Mouse (Mus musculus) midbrain, postnatal 0 days (tissue): ENCODE results near the gene Heatr6. TPM values are rescaled to one million over a fixed set of nuclear protein-coding genes. Genes with fewer than 3 reads are reported as not detected.

Experiments used
- ATAC-seq: fragments of 200-750 bp; cut with Nextera tagmentation; 2 replicates; pipeline ENCODE4 v1.8.0; 2017; ENCODE audit warnings: moderate number of reproducible peaks, mild to moderate bottlenecking, moderate TSS enrichment, moderate library complexity; ENCODE audit not compliant: low FRiP score
- DNase-seq: peaks from one replicate; pipeline ENCODE4 v3.0.0-alpha.2; 2015; ENCODE audit warnings: low spot score
- H3K27ac ChIP-seq: fragments of 300-500 bp; sonication (generic); 2 replicates; pipeline ENCODE4 v1.5.1; 2014; ENCODE audit warnings: low read depth, mild to moderate bottlenecking, low read length, mixed read lengths
- H3K27me3 ChIP-seq: fragments of 300-500 bp; sonication (generic); 2 replicates; pipeline ENCODE4 v1.6.1; 2014; ENCODE audit warnings: low read length, control low read depth, mixed read lengths; ENCODE audit not compliant: insufficient read depth
- H3K36me3 ChIP-seq: fragments of 300-500 bp; sonication (generic); 2 replicates; pipeline ENCODE4 v1.6.1; 2014; ENCODE audit warnings: low read length, control low read depth, mixed read lengths; ENCODE audit not compliant: insufficient read depth
- H3K4me1 ChIP-seq: fragments of 300-500 bp; sonication (generic); 2 replicates; pipeline ENCODE4 v1.6.1; 2014; ENCODE audit warnings: mild to moderate bottlenecking, control low read depth, antibody characterized with exemption, low read length, mixed read lengths; ENCODE audit not compliant: insufficient read depth
- H3K4me2 ChIP-seq: fragments of 300-500 bp; sonication (generic); 2 replicates; pipeline ENCODE4 v1.6.1; 2014; ENCODE audit warnings: low read depth, mild to moderate bottlenecking, low read length, mixed read lengths; ENCODE audit not compliant: poor library complexity, severe bottlenecking
- H3K4me3 ChIP-seq: fragments of 300-500 bp; sonication (generic); 2 replicates; pipeline ENCODE4 v1.5.1; 2014; ENCODE audit warnings: low read depth, mild to moderate bottlenecking, low read length, moderate library complexity
- H3K9ac ChIP-seq: fragments of 300-500 bp; sonication (generic); replicated peaks from 2 replicates; pipeline ENCODE4 v1.6.1; 2014; ENCODE audit warnings: mild to moderate bottlenecking, low read length, moderate library complexity, mixed read lengths; ENCODE audit not compliant: poor library complexity, severe bottlenecking
- H3K9me3 ChIP-seq: fragments of 300-500 bp; sonication (generic); 2 replicates; pipeline ENCODE4 v1.6.1; 2016; ENCODE audit warnings: low read length, control low read depth
- CTCF ChIP-seq: IDR thresholded peaks from 2 replicates; pipeline ENCODE4 v1.5.1; 2016; ENCODE audit warnings: antibody characterized with exemption, mild to moderate bottlenecking
- WGBS: fragments of 180-500 bp; shearing (Covaris S2); extraction: QIAGEN DNeasy Blood & Tissue Kit; methylation state at CpG from one replicate; pipeline ENCODE4 v1.1.7; 2014; 5-methylcytosine and 5-hydroxymethylcytosine counted together
- polyA plus RNA-seq: library from polyadenylated mRNA; unstranded; fragments of >200 nt; fragmentation: Nextera tagmentation; extraction: Ambion mirVana; gene quantifications from 2 replicates; pipeline ENCODE4 v1.2.1, GENCODE M21; 2015
- total RNA-seq: library from RNA; depleted of rRNA; stranded (reverse); fragments of >200 nt; gene quantifications from 2 replicates; pipeline ENCODE4 v1.2.3, GENCODE M21; 2014

Gene Heatr6
- total and polyA plus RNA-seq, 2 experiments from 2014 or later: 25.9 to 31.9 TPM

- 92% methylated on average over 4 of the region's 4 CpGs for WGBS
- no peaks in the 10 kb centered on the region for H3K27me3 ChIP-seq
- no peaks in the 10 kb centered on the region for H3K4me1 ChIP-seq
- peaks cover 84% of the 10 kb centered on the region for H3K36me3 ChIP-seq
- no peak overlapping the region for H3K4me3 ChIP-seq
- TF ChIP-seq CTCF: no peak
- no peak overlapping the region for H3K9ac ChIP-seq
- H3K4me2 ChIP-seq: no peak overlapping the region
- no peak overlapping the region for H3K27ac ChIP-seq
- ATAC-seq (no peak), DNase-seq (no peak)
- H3K9me3 ChIP-seq: no peaks in the 10 kb centered on the region
These were observed 15.5 kb downstream of the Heatr6 start for GRCm38 (mm10) chr11:83768976-83769375.

DNA sequence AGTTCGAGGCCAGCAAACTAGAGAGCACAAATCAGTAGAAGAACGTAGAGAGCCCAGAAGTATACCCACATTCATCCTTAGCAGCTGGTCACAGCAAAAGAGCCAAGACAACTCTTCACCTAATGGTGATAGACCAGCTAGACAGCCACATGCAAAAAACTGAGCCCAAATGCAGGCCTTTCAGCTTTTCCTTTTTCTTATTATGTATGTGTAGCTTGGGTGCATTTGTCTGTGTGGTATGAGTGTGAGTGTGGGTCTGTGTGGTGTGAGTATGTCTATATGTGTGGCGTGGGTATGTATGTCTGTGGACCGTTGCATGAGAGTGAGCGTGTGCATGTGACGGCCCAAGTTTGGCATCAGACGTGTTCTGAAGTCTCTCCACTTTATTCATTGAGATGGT lies 17.5 kb downstream of the Heatr6 start:
- H3K4me3 ChIP-seq: no peak overlapping the region
- ATAC-seq: no peak
- no peak for TF ChIP-seq CTCF
- H3K4me2 ChIP-seq: no peak overlapping the region
- WGBS: 95% methylated on average over 7 of the region's 7 CpGs
- H3K9ac ChIP-seq: no peak overlapping the region
- H3K9me3 ChIP-seq: no peaks in the 10 kb centered on the region
- H3K27me3 ChIP-seq: no peaks in the 10 kb centered on the region
- peaks cover 85% of the 10 kb centered on the region for H3K36me3 ChIP-seq
- H3K27ac ChIP-seq: no peak overlapping the region
- H3K4me1 ChIP-seq: no peaks in the 10 kb centered on the region
- no peak for DNase-seq

DNA sequence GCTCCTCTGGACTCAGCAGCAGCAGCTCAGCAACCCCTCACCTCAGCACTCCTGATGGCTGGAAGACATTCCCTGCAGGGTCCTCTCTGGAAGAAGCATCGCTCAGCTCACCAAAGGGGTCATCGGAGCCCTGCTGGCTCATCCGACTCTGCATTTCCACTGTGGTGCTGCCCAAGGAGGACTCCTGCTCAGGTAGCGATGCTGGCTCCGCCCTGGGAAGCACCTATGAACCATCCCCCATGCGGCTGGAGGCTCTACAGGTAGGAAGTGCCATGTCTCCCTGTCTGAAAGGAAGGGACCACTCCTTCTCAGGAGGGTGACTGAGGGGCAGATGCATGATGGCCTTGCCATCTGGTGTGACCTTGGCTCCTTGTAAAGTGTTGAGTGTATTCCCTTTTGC lies 18.8 kb downstream of the Heatr6 start:
- H3K36me3 ChIP-seq: peaks cover 86% of the 10 kb centered on the region
- no peak overlapping the region for H3K4me2 ChIP-seq
- no peak overlapping the region for H3K4me3 ChIP-seq
- WGBS: 97% methylated on average over 6 of the region's 6 CpGs
- H3K27me3 ChIP-seq: no peaks in the 10 kb centered on the region
- H3K9me3 ChIP-seq: no peaks in the 10 kb centered on the region
- no peak for DNase-seq
- no peak overlapping the region for H3K9ac ChIP-seq
- no peaks in the 10 kb centered on the region for H3K4me1 ChIP-seq
- no peak for ATAC-seq
- no peak overlapping the region for H3K27ac ChIP-seq
- no peak for TF ChIP-seq CTCF

DNA sequence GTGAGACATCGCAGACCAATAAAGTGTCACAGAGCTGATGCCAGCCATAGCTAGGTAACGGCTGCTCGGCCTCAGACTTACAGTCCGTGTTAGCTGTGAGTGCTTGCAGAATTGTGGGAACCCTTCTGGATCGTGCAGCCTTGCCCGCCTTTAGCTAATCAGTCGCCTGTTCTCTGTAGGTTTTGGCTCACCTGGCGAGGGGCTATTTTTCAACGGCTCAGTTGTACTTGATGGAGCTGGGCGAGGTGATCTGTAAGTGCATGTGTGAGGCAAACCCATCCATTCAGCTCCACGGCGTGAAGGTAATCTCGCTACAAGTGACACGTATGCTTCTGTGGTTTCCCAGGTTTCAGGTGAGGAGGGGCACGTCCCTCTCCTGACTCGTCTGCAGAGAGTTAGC lies 20.2 kb downstream of the Heatr6 start:
- Histone ChIP-seq H3K9me3 (no peaks in the 10 kb centered on the region), H3K27ac (no peak overlapping the region), H3K9ac (no peak overlapping the region), H3K4me3 (no peak overlapping the region), H3K36me3 (peaks cover 81% of the 10 kb centered on the region), H3K4me2 (no peak overlapping the region), H3K4me1 (no peaks in the 10 kb centered on the region), H3K27me3 (no peaks in the 10 kb centered on the region)
- ATAC-seq (no peak), DNase-seq (no peak)
- TF ChIP-seq CTCF: no peak
- 96% methylated on average over 16 of the region's 16 CpGs for WGBS

DNA sequence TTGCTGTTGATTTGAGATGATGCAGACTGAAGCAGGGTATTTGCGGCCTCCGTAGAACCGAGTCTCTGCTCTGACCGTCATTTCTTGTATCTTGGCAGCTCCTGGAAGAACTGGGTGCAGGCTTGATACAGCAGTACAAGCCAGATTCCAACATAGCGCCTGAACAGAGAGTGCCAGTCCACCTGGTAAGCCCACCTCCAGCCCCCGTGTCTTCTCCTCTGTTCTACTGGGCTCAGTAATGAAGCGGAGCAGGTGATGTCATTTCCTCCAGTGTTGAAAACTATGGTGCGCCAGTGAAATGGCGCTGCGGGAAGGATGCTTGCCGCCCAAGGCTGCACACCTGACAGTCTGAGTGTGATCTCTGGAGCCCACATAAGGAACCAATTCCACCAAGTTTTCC lies 20.8 kb downstream of the Heatr6 start:
- Histone ChIP-seq H3K27ac (no peak overlapping the region), H3K36me3 (peaks cover 83% of the 10 kb centered on the region), H3K27me3 (no peaks in the 10 kb centered on the region), H3K9ac (no peak overlapping the region), H3K4me2 (no peak overlapping the region), H3K4me3 (no peak overlapping the region), H3K9me3 (no peaks in the 10 kb centered on the region), H3K4me1 (no peaks in the 10 kb centered on the region)
- TF ChIP-seq CTCF: no peak
- no peak for DNase-seq
- 95% methylated on average over 11 of the region's 11 CpGs for WGBS
- no peak for ATAC-seq

DNA sequence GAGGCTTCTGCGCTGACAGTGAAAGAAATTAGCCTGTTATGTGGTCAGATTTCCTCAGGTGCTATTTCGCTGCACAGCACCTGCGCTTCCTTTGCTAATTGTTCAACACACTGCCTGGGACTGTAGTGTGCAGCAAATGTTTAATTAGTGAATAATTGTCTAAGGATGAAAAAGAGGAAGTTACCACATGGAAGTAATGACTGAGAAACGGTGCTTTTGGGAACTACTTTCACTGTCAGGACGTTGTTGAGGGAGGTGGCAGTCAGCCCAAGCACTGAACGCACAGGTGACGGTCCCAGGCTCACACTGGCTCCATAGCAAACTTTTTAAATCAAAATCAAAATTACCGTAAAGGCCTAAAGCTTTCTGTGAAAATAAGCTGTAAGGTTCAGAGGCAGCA lies 23.3 kb downstream of the Heatr6 start:
- H3K4me1 ChIP-seq: no peaks in the 10 kb centered on the region
- no peak for TF ChIP-seq CTCF
- ATAC-seq: no peak

More for the DNA sequence above, 23.3 kb downstream of the Heatr6 start:
- no peak overlapping the region for H3K4me2 ChIP-seq
- no peak overlapping the region for H3K4me3 ChIP-seq
- no peak for DNase-seq
- no peak overlapping the region for H3K9ac ChIP-seq
- H3K9me3 ChIP-seq: no peaks in the 10 kb centered on the region
- H3K27me3 ChIP-seq: no peaks in the 10 kb centered on the region
- WGBS: 97% methylated on average over 8 of the region's 8 CpGs
- H3K36me3 ChIP-seq: peaks cover 90% of the 10 kb centered on the region
- no peak overlapping the region for H3K27ac ChIP-seq
